Mouse (Mus musculus): ENCODE measurements at regions not wholly inside any gene's neighbourhood (a gene's known extent, or its start where the extent isn't known, plus 50 kb on each side); places are given as distances from the start of the nearest gene placed in this dataset.
A peak's percentile ranks its signal among the peaks of the same experiment; 100 is the strongest.

GRCm38 (mm10) chr10:96356980-96357624, 220.7 kb downstream of the Gm5426 start:
- 77% methylated on average over 1 of the region's 1 CpGs for WGBS
- Histone ChIP-seq H3K36me3 (no peaks in the 10 kb centered on the region), H3K9me3 (replicated peaks) (no peaks in the 10 kb centered on the region), H3K4me2 (no peak overlapping the region), H3K27ac (ENCODE audit: poor library complexity, severe bottlenecking) (no peak overlapping the region), H3K27me3 (replicated peaks) (no peaks in the 10 kb centered on the region), H3K9ac (no peak overlapping the region), H3K4me1 (replicated peaks) (no peaks in the 10 kb centered on the region), H3K4me3 (no peak overlapping the region)
- ATAC-seq (ENCODE audit: insufficient number of reproducible peaks, low FRiP score), result no peak

DNA sequence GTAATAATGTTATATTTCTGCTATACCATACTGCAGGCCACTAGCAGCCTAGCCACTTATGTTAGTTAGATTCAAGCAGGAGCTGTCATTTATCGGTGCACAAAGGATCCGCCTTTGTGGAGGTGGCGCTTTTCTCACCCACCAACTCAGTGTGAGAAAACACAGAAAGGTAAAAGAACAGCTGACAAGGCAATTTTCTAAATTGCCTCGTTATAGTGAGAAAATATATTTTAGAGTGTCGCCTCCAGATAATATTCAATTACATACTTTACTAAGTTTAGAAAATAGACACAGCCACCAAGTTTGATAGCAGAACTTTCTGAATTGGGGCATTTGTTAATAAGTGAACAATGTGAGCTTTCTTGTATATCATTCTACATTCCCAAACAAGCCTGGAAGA, 221.2 kb downstream of the Gm5426 start:
- H3K36me3 ChIP-seq, result no peaks in the 10 kb centered on the region
- no peak for ATAC-seq (ENCODE audit: insufficient number of reproducible peaks, low FRiP score)
- H3K27me3 ChIP-seq (replicated peaks), result no peaks in the 10 kb centered on the region
- no peak overlapping the region for H3K4me3 ChIP-seq
- no peak overlapping the region for H3K9ac ChIP-seq
- no peaks in the 10 kb centered on the region for H3K9me3 ChIP-seq (replicated peaks)
- H3K4me1 ChIP-seq (replicated peaks), result no peaks in the 10 kb centered on the region
- H3K4me2 ChIP-seq, result no peak overlapping the region
- WGBS, result 83% methylated on average over 5 of the region's 5 CpGs
- H3K27ac ChIP-seq (ENCODE audit: poor library complexity, severe bottlenecking), result no peak overlapping the region

- Histone ChIP-seq H3K4me3 (no peak overlapping the region), H3K9me3 (replicated peaks) (no peaks in the 10 kb centered on the region), H3K9ac (no peak overlapping the region), H3K27me3 (replicated peaks) (no peaks in the 10 kb centered on the region), H3K27ac (ENCODE audit: poor library complexity, severe bottlenecking) (no peak overlapping the region), H3K4me2 (no peak overlapping the region), H3K36me3 (no peaks in the 10 kb centered on the region), H3K4me1 (replicated peaks) (no peaks in the 10 kb centered on the region)
- 71% methylated on average over 2 of the region's 2 CpGs for WGBS
- ATAC-seq (ENCODE audit: insufficient number of reproducible peaks, low FRiP score), result no peak
Observed at GRCm38 (mm10) chr10:96358984-96359383, 222.6 kb downstream of the Gm5426 start.

GRCm38 (mm10) chr10:96362211-96362610, 225.8 kb downstream of the Gm5426 start:
- Histone ChIP-seq H3K4me3 (no peak overlapping the region), H3K9ac (no peak overlapping the region), H3K4me1 (replicated peaks) (no peaks in the 10 kb centered on the region), H3K36me3 (no peaks in the 10 kb centered on the region), H3K27ac (ENCODE audit: poor library complexity, severe bottlenecking) (no peak overlapping the region), H3K4me2 (no peak overlapping the region), H3K27me3 (replicated peaks) (no peaks in the 10 kb centered on the region), H3K9me3 (replicated peaks) (no peaks in the 10 kb centered on the region)
- ATAC-seq (ENCODE audit: insufficient number of reproducible peaks, low FRiP score), result no peak
- WGBS, result 86% methylated on average over 3 of the region's 3 CpGs

DNA sequence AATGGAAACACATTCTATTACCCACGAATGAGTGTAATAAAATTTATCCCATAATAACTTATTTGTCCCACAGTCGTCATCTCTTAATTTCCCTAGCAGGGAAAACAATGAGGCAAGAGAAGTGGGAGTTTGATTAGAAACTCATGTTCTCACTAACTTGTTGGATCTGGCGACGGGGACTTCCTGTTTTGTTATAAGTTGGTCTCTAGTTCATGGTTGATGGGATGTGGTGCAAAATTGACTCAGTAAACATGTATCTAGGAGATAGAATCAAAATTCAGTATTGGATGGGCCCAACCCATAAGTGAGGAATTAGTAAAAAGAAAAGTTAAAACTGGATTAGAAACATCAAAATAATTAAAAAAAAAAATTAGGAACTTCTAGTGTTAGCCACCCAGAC, 227.5 kb downstream of the Gm5426 start:
- ATAC-seq (ENCODE audit: insufficient number of reproducible peaks, low FRiP score), result no peak
- no peaks in the 10 kb centered on the region for H3K4me1 ChIP-seq (replicated peaks)
- H3K9ac ChIP-seq, result no peak overlapping the region
- no peak overlapping the region for H3K27ac ChIP-seq (ENCODE audit: poor library complexity, severe bottlenecking)
- WGBS, result 77% methylated on average over 4 of the region's 4 CpGs
- H3K4me3 ChIP-seq, result no peak overlapping the region
- no peaks in the 10 kb centered on the region for H3K9me3 ChIP-seq (replicated peaks)
- H3K27me3 ChIP-seq (replicated peaks), result no peaks in the 10 kb centered on the region
- H3K4me2 ChIP-seq, result no peak overlapping the region
- H3K36me3 ChIP-seq, result no peaks in the 10 kb centered on the region

- Histone ChIP-seq H3K9me3 (replicated peaks) (no peaks in the 10 kb centered on the region), H3K27ac (ENCODE audit: poor library complexity, severe bottlenecking) (no peak overlapping the region), H3K4me2 (no peak overlapping the region), H3K27me3 (replicated peaks) (no peaks in the 10 kb centered on the region), H3K9ac (no peak overlapping the region), H3K4me1 (replicated peaks) (no peaks in the 10 kb centered on the region), H3K4me3 (no peak overlapping the region), H3K36me3 (no peaks in the 10 kb centered on the region)
- ATAC-seq (ENCODE audit: insufficient number of reproducible peaks, low FRiP score), result no peak
- 65% methylated on average over 3 of the region's 3 CpGs for WGBS
Observed at GRCm38 (mm10) chr10:96365101-96365500, 228.7 kb downstream of the Gm5426 start.

DNA sequence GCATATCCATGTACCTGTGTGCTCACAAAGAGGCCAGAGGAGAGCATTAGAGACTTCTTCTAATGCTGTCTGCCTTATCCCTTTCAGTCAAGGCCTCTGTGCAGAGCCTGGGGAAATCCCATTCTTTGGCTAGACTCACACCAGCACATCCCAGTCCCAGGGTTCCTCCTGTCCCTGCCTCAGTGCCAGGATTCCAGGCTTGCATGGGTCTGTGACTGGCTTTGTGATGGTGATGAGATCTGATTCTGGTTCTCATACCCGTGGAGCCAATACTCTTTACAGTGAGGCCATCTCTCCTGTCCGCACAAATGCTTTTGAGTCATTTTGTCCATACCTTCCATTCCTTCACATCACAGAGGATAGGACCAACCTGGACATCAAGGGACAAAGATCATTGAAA, 230.5 kb downstream of the Gm5426 start:
- WGBS, result 85% methylated on average over 2 of the region's 2 CpGs
- no peaks in the 10 kb centered on the region for H3K36me3 ChIP-seq
- ATAC-seq (ENCODE audit: insufficient number of reproducible peaks, low FRiP score), result no peak

GRCm38 (mm10) chr10:96370547-96371320, 234.3 kb downstream of the Gm5426 start:
- ATAC-seq (ENCODE audit: insufficient number of reproducible peaks, low FRiP score), result no peak
- Histone ChIP-seq H3K27me3 (replicated peaks) (no peaks in the 10 kb centered on the region), H3K4me3 (peak overlapping the region; percentile 30), H3K9me3 (replicated peaks) (no peaks in the 10 kb centered on the region), H3K27ac (ENCODE audit: poor library complexity, severe bottlenecking) (peak overlapping the region; percentile 42), H3K4me1 (replicated peaks) (peaks cover 21% of the 10 kb centered on the region), H3K36me3 (no peaks in the 10 kb centered on the region), H3K9ac (peak overlapping the region; percentile 40), H3K4me2 (peak overlapping the region; percentile 67)
- WGBS, result 43% methylated on average over 21 of the region's 21 CpGs

More for the DNA sequence above, 230.5 kb downstream of the Gm5426 start:
- Histone ChIP-seq H3K9me3 (replicated peaks) (no peaks in the 10 kb centered on the region), H3K9ac (no peak overlapping the region), H3K4me2 (no peak overlapping the region), H3K4me3 (no peak overlapping the region), H3K4me1 (replicated peaks) (peaks cover 11% of the 10 kb centered on the region), H3K27ac (ENCODE audit: poor library complexity, severe bottlenecking) (no peak overlapping the region), H3K27me3 (replicated peaks) (no peaks in the 10 kb centered on the region)

- H3K36me3 ChIP-seq, result no peaks in the 10 kb centered on the region
- H3K4me1 ChIP-seq (replicated peaks), result peaks cover 21% of the 10 kb centered on the region
- H3K27ac ChIP-seq (ENCODE audit: poor library complexity, severe bottlenecking), result peak overlapping the region; percentile 42
- H3K4me2 ChIP-seq, result peak overlapping the region; percentile 67
- no peaks in the 10 kb centered on the region for H3K9me3 ChIP-seq (replicated peaks)
- ATAC-seq (ENCODE audit: insufficient number of reproducible peaks, low FRiP score), result no peak
- H3K4me3 ChIP-seq, result peak overlapping the region; percentile 30
- H3K9ac ChIP-seq, result peak overlapping the region; percentile 40
- H3K27me3 ChIP-seq (replicated peaks), result no peaks in the 10 kb centered on the region
- WGBS, result 48% methylated on average over 14 of the region's 14 CpGs
Observed at GRCm38 (mm10) chr10:96371321-96371653, 234.9 kb downstream of the Gm5426 start.

DNA sequence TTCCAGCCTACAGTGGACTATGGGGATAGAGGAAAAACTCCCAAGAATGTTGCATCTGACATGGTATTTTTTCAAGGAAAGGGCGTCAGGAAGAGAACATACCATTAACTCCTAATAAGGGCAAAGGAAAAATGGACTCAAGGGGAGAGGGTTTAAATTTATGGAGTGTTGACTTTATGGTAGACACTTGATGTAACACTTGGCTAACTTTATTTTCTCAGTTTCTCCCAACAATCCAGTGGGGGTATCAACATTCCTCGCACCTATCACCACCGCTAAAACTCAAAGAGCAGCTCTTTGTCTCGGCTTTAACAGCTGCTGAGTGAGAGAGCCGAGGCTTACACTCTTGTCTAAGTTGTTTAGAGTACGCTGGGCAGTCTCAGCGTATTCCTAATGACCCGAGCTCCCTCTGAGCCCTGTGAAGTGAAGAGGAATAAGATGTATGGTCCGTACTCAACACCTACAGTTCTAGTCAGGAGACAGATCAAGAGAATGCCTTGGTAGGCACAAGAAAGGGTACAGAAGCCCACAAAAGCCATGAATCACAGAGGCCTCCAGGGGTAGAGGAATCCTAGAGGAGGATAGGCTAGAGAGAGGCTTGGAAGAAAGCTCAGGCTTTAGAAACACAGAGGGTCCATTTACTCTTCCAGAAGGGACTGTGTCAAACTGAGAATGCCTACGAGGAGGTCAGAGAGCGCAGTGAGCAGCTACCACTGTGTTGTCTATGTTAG, 236.4 kb downstream of the Gm5426 start:
- WGBS, result 39% methylated on average over 11 of the region's 11 CpGs
- no peaks in the 10 kb centered on the region for H3K9me3 ChIP-seq (replicated peaks)
- no peak overlapping the region for H3K4me3 ChIP-seq
- no peak overlapping the region for H3K4me2 ChIP-seq
- H3K27me3 ChIP-seq (replicated peaks), result no peaks in the 10 kb centered on the region
- no peaks in the 10 kb centered on the region for H3K36me3 ChIP-seq
- ATAC-seq (ENCODE audit: insufficient number of reproducible peaks, low FRiP score), result no peak
- peaks cover 21% of the 10 kb centered on the region for H3K4me1 ChIP-seq (replicated peaks)
- H3K9ac ChIP-seq, result no peak overlapping the region
- H3K27ac ChIP-seq (ENCODE audit: poor library complexity, severe bottlenecking), result no peak overlapping the region

GRCm38 (mm10) chr10:96373481-96373880, 237.1 kb downstream of the Gm5426 start:
- no peak overlapping the region for H3K4me3 ChIP-seq
- no peaks in the 10 kb centered on the region for H3K9me3 ChIP-seq (replicated peaks)
- H3K27me3 ChIP-seq (replicated peaks), result no peaks in the 10 kb centered on the region
- no peak for ATAC-seq (ENCODE audit: insufficient number of reproducible peaks, low FRiP score)
- WGBS, result 51% methylated on average over 7 of the region's 7 CpGs
- no peak overlapping the region for H3K4me2 ChIP-seq
- H3K27ac ChIP-seq (ENCODE audit: poor library complexity, severe bottlenecking), result no peak overlapping the region
- H3K9ac ChIP-seq, result no peak overlapping the region
- peaks cover 21% of the 10 kb centered on the region for H3K4me1 ChIP-seq (replicated peaks)
- no peaks in the 10 kb centered on the region for H3K36me3 ChIP-seq
